Mouse (Mus musculus) induced T-regulatory cell, adult 2 months (primary cell): Measurements from ENCODE around the gene Atad5.
"Not testable (repeated sequence)": the region's sequence is repeated elsewhere in the genome, so short reads cannot be mapped to it uniquely, and the experiment has no call there.

Source experiments
- DNase-seq: peaks from one replicate; pipeline ENCODE4 v3.0.0-alpha.2; 2012; ENCODE audit warnings: low read depth

Gene Atad5

GRCm38 (mm10) chr11:80081786-80082319, 7.3 kb upstream of the Atad5 start:
- peak; percentile 37 for DNase-seq

- no peak for DNase-seq
Observed at GRCm38 (mm10) chr11:80085356-80086055, 3.7 kb upstream of the Atad5 start.

GRCm38 (mm10) chr11:80086844-80087243, 2.4 kb upstream of the Atad5 start:
- DNase-seq = peak; percentile 97

GRCm38 (mm10) chr11:80089817-80090214, 616 bp downstream of the Atad5 start:
- peak; percentile 48 for DNase-seq

- DNase-seq = no peak
Observed at GRCm38 (mm10) chr11:80090555-80091164, 1.5 kb downstream of the Atad5 start.

GRCm38 (mm10) chr11:80098444-80099056, 9.3 kb downstream of the Atad5 start:
- DNase-seq = no peak

- no peak for DNase-seq
Observed at GRCm38 (mm10) chr11:80101298-80101697, 12.1 kb downstream of the Atad5 start.

- no peak for DNase-seq
Observed at GRCm38 (mm10) chr11:80104407-80104806, 15.2 kb downstream of the Atad5 start.

- DNase-seq = no peak
Observed at GRCm38 (mm10) chr11:80116411-80116810, 27.2 kb downstream of the Atad5 start.

GRCm38 (mm10) chr11:80132050-80132449, 42.9 kb downstream of the Atad5 start:
- no peak for DNase-seq

GRCm38 (mm10) chr11:80134744-80135143, 45.5 kb downstream of the Atad5 start:
- no peak for DNase-seq

GRCm38 (mm10) chr11:80135954-80136683, 46.9 kb downstream of the Atad5 start:
- DNase-seq = no peak

GRCm38 (mm10) chr11:80136786-80137185, 47.6 kb downstream of the Atad5 start:
- DNase-seq = no peak

GRCm38 (mm10) chr11:80137773-80138172, 48.6 kb downstream of the Atad5 start:
- no peak for DNase-seq

GRCm38 (mm10) chr11:80141825-80142521, 52.8 kb downstream of the Atad5 start, which contains the start of gene Tefm:
Gene Tefm, minus strand, starts transcription at chr11:80142175.
- DNase-seq = peak; percentile 92

- DNase-seq = no peak
Observed at GRCm38 (mm10) chr11:80142872-80143271, 53.7 kb downstream of the Atad5 start.

- DNase-seq = no peak
Observed at GRCm38 (mm10) chr11:80145787-80146275, 56.6 kb downstream of the Atad5 start.

- DNase-seq = no peak
Observed at GRCm38 (mm10) chr11:80147748-80148147, 58.5 kb downstream of the Atad5 start.

- DNase-seq = no peak
Observed at GRCm38 (mm10) chr11:80148313-80148712, 59.1 kb downstream of the Atad5 start.

GRCm38 (mm10) chr11:80148974-80149373, 59.8 kb downstream of the Atad5 start:
- not testable (repeated sequence) for DNase-seq

GRCm38 (mm10) chr11:80149412-80150023, 60.3 kb downstream of the Atad5 start:
- DNase-seq = no peak
